Mouse (Mus musculus) ES-E14 (cell line): ENCODE data around the gene Iqsec1.

ENCODE experiments used
- HCFC1 ChIP-seq: IDR thresholded peaks from 2 replicates; pipeline ENCODE4 v1.6.1; 2012; ENCODE audit warnings: low read length, inconsistent platforms, borderline replicate concordance; ENCODE audit not compliant: insufficient read depth
- MAFK ChIP-seq: IDR thresholded peaks from 2 replicates; pipeline ENCODE4 v1.6.1; 2014; ENCODE audit warnings: mild to moderate bottlenecking, low read depth, low read length, inconsistent platforms; ENCODE audit not compliant: insufficient read depth
- ZC3H11A ChIP-seq: IDR thresholded peaks from 2 replicates; pipeline ENCODE4 v1.6.1; 2012; ENCODE audit warnings: low read depth, mild to moderate bottlenecking, inconsistent platforms, low read length, borderline replicate concordance
- ZNF384 ChIP-seq: IDR thresholded peaks from 2 replicates; pipeline ENCODE4 v1.6.1; 2012; ENCODE audit warnings: low read depth, low read length, inconsistent platforms

GRCm38 (mm10) chr6:90735396-90736036, 253.0 kb downstream of the Iqsec1 start:
- TF ChIP-seq HCFC1 (no peak), ZC3H11A (no peak), ZNF384 (no peak), MAFK (no peak)
